Mouse (Mus musculus) Patski (cell line): ENCODE results near the gene Cdk11b. TPM values are rescaled to one million over a fixed set of nuclear protein-coding genes. Genes with fewer than 3 reads are reported as not detected.
"Not testable (repeated sequence)": the region's sequence is repeated elsewhere in the genome, so short reads cannot be mapped to it uniquely, and the experiment has no call there.

Experiments used
- ATAC-seq: fragments of 100-300 bp; one replicate; pipeline ENCODE4 v1.8.0; 2021
- CTCF ChIA-PET: fragments of 350-600 bp; sonication (Branson Sonifier 250); formaldehyde crosslinking; loops from one replicate; lab custom pipeline; 2022; ENCODE audit warnings: inconsistent platforms; lab: Charles Lee
- POLR2A ChIA-PET: fragments of 350-600 bp; sonication (Branson Sonifier 250); formaldehyde crosslinking; loops from one replicate; lab custom pipeline; 2022; ENCODE audit warnings: antibody characterized with exemption, inconsistent platforms; lab: Charles Lee
- DNase-seq: peaks from one replicate; pipeline ENCODE4 v3.0.0-alpha.2; 2011; ENCODE audit warnings: low read depth, low spot score
- H3K27me3 ChIP-seq: fragments of 371-371 bp; one replicate; pipeline ENCODE4 v1.5.1; 2021
- CTCF ChIP-seq: fragments of 100-300 bp; IDR thresholded peaks from one replicate; pipeline ENCODE4 v1.5.1; 2021
- in situ Hi-C: fragments of 300-500 bp; cut with MboI; formaldehyde crosslinking; loops from 3 replicates; pipeline ENCODE4 v1.11.1; 2018; ENCODE audit warnings: low pct_unique_long_range_greater_than_20kb, mixed read lengths
- polyA plus RNA-seq: library from polyadenylated mRNA; unstranded; gene quantifications from one replicate; pipeline ENCODE4 v1.2.3, GENCODE M21; 2021

The Cdk11b gene
- polyA plus RNA-seq, 1 experiment from 2014 or later, result 57.8 TPM

GRCm38 (mm10) chr4:155668689-155669597, 44.3 kb downstream of the Cdk11b start, which contains the start of gene Mib2:
Gene Mib2, minus strand, starts transcription at chr4:155669198.
- no peak for TF ChIP-seq CTCF
- in situ Hi-C loops, result no loop called here
- H3K27me3 ChIP-seq, result no peaks in the 10 kb centered on the region
- ChIA-PET CTCF (interaction anchor here (0.9 to 1.3 kb wide), 3 partner anchors 15 to 30 kb away, joined by 3 read pairs; no protein-coding TSS in a partner anchor), POLR2A (interaction anchor here (0.7 to 1.6 kb wide), 2 partner anchors 17 to 197 kb away, joined by 3 to 4 read pairs; no protein-coding TSS in a partner anchor)
- ATAC-seq (peak; percentile 90), DNase-seq (peak; percentile 85)

- DNase-seq (no peak), ATAC-seq (no peak)
- no peaks in the 10 kb centered on the region for H3K27me3 ChIP-seq
- no peak for TF ChIP-seq CTCF
- POLR2A ChIA-PET, result interaction anchor here (0.7 to 1.6 kb wide), 2 partner anchors 18 to 198 kb away, joined by 3 to 4 read pairs; no protein-coding TSS in a partner anchor
- in situ Hi-C loops, result no loop called here
- CTCF ChIA-PET, result interaction anchor here (0.9 to 1.3 kb wide), 3 partner anchors 15 to 29 kb away, joined by 3 read pairs; no protein-coding TSS in a partner anchor
Observed at GRCm38 (mm10) chr4:155669598-155670075, 45.0 kb downstream of the Cdk11b start.

- CTCF ChIA-PET, result interaction anchor here (1.0 kb wide), 1 partner anchor 22 kb away, joined by 3 read pairs; no protein-coding TSS in a partner anchor
- ATAC-seq, in situ Hi-C loops, DNase-seq, H3K27me3 ChIP-seq, POLR2A ChIA-PET: not testable (repeated sequence)
Observed at GRCm38 (mm10) chr4:155670236-155670635, 45.6 kb downstream of the Cdk11b start.

- DNase-seq, result no peak
- ChIA-PET CTCF (no interaction called here), POLR2A (no interaction called here)
- ATAC-seq, result no peak
- in situ Hi-C loops, result no loop called here
- no peaks in the 10 kb centered on the region for H3K27me3 ChIP-seq
- TF ChIP-seq CTCF, result no peak
Observed at GRCm38 (mm10) chr4:155672082-155672481, 47.4 kb downstream of the Cdk11b start.

- POLR2A ChIA-PET, result no interaction called here
- CTCF ChIA-PET, result interaction anchor here (1.0 to 1.1 kb wide), 2 partner anchors 8 to 15 kb away, joined by 3 to 4 read pairs; no protein-coding TSS in a partner anchor
- in situ Hi-C loops, result no loop called here
- ATAC-seq, result no peak
- no peak for DNase-seq
- no peaks in the 10 kb centered on the region for H3K27me3 ChIP-seq
- no peak for TF ChIP-seq CTCF
Observed at GRCm38 (mm10) chr4:155675991-155676390, 51.3 kb downstream of the Cdk11b start.

- ATAC-seq, POLR2A ChIA-PET, H3K27me3 ChIP-seq, DNase-seq, in situ Hi-C loops: not testable (repeated sequence)
- CTCF ChIA-PET, result interaction anchor here (1.0 kb wide), 2 partner anchors 8 to 15 kb away, joined by 3 read pairs; partner anchors contain the start of gene Mib2
Observed at GRCm38 (mm10) chr4:155683670-155684277, 59.1 kb downstream of the Cdk11b start.

- in situ Hi-C loops, result not testable (repeated sequence)
Observed at GRCm38 (mm10) chr4:155687764-155688163, 63.1 kb downstream of the Cdk11b start.

GRCm38 (mm10) chr4:155690571-155691375, 66.1 kb downstream of the Cdk11b start:
- no peaks in the 10 kb centered on the region for H3K27me3 ChIP-seq
- TF ChIP-seq CTCF, result no peak
- in situ Hi-C loops, result no loop called here
- ATAC-seq (no peak), DNase-seq (no peak)
- CTCF ChIA-PET, result interaction anchor here (1.0 to 1.1 kb wide), 2 partner anchors 14 to 15 kb away, joined by 3 to 4 read pairs; partner anchors contain the start of gene Ssu72
- POLR2A ChIA-PET, result no interaction called here

More at GRCm38 (mm10) chr4:155687764-155688163, 63.1 kb downstream of the Cdk11b start:
- CTCF ChIA-PET, DNase-seq, H3K27me3 ChIP-seq, ATAC-seq, POLR2A ChIA-PET: not testable (repeated sequence)

GRCm38 (mm10) chr4:155692421-155692820, 67.8 kb downstream of the Cdk11b start:
- in situ Hi-C loops, result no loop called here
- no peak for TF ChIP-seq CTCF
- DNase-seq (no peak), ATAC-seq (no peak)
- ChIA-PET CTCF (interaction anchor here (1.6 kb wide), 1 partner anchor 9 kb away, joined by 3 read pairs; no protein-coding TSS in a partner anchor), POLR2A (no interaction called here)
- H3K27me3 ChIP-seq, result no peaks in the 10 kb centered on the region
